Mouse (Mus musculus) left cerebral cortex, adult 18-20 months (tissue): ENCODE data around the gene Efr3b. TPM values are rescaled to one million over a fixed set of nuclear protein-coding genes. Genes with fewer than 3 reads are reported as not detected.

Experiments used
- DNase-seq, 2 experiments: peaks; one replicate each; pipeline ENCODE4 v3.0.0; 2021 to 2022; ENCODE audit warnings: low spot score in 2 of 2, mixed read lengths in 1 of 2
- total RNA-seq, 2 experiments: library from RNA; stranded (reverse); gene quantifications; 2 replicates each; pipeline ENCODE4 v1.2.3; 2021

Efr3b gene
- total RNA-seq, 2 experiments from 2014 or later: 110 to 114 TPM

DNA sequence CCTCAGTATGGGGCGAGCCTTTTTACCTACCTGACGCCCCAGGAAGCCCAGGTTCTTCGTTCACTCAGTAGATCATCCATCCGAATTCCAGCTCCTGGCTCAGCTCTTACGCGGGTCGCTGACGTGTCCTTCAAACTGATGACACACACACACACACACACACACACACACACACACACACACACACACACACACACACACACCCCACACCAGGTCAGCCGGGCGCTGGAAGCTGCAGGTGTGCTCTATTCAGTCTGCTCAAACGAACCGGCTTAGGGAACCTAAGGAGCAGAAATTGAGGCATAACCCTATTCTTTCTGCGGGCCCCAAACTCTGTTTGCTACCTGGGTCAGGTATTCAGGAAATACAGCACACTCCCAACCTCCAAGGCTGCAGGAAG, 331 bp upstream of the Efr3b start:
- DNase-seq: no peak

DNA sequence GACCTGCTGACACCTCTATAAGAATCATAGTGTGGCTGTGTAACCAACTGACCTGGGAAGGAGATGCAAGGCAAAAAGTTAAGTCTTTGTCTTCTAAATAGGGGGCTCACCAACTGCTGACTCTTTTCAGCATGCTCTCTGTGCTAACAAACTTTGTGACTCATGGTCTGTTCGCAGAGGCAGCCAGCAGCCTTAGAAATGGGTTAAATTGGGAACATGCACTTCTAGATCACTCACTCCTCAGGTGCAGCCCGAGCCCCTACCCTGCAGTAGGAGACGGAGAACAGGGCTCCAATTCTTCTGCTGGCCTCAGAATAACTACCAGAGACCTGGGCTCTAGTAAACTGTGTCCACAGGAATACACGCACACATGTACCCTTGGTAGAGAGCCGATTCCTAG, 1.2 kb downstream of the Efr3b start:
- peak in 1 of 2 experiments; percentile 41 for DNase-seq

DNA sequence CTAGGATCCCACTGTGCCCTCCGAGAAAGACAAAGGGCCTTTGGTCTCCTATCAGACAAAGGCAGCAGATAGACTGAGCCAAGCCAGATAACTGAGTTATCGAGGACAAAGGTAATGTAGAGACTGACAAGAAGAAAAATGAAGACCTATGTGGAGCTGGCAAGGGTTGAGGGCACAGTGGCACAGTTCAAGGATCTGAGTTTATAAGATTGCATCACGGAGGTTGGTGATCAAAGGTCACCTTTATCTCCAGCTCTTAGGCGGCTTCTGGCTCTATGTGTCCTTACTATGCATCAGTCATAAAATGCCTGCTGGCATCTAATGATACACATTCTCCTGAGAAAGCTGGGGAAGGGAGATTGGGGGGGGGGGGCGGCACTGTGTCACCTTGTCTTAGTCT, 2.6 kb downstream of the Efr3b start:
- no peak for DNase-seq

DNA sequence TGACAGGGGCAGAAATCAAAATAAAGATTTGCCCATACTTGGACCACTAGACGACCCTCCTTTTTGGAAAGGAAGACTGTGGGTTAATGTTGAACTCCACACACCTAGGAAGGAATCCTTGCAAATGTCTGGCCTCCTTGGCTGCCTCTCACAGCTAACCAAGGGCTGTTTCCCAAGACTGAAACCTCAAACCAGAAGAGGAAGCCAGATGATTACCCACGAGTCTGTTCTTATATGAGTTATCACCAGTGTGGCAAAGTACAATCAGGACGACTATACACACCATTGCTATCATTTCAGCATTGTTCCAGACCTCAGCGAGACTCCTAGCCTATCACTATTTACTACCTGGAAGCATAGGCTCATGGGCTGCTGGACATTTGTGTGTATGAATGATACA, 9.7 kb downstream of the Efr3b start:
- DNase-seq: no peak

DNA sequence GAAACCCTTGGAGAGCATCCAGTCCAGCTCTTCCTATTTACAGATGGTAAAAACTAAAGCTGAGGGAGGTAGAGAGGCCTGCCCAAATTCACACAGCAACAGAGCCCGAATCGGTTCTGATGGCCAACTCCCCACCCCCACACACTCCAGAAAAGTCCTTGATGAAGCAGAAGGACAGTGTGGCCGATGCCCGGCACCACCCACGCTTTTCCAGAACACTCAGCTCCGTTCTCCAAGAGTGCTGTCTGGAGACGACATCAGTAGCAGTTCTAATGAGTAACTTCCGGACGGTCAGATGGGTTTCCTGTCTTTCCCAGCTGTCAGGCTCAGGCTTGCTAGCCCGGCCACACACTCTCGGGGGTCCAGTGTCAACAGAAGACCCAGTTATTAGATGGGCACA, 10.2 kb downstream of the Efr3b start:
- DNase-seq: peak; percentile 71 to 81

DNA sequence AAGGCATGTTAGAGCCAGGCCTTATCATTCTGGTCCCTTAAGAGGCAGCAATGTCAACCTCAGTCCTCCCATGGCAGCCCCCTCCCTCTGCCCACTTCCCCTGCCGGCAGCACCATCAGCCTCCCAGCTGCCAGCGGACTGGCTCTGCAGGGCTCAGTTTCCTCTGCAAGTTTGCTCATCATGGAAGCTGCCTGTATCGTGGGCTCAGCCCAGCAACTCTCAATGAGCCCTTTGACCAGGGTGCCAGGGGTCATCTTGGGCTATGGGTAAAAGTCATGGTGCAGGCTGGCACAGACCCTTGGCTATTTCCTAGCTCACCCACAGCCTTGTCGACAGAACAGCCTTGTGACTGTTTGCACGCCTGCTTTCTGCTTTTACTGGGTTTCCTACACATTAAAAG, 14.4 kb downstream of the Efr3b start:
- DNase-seq: no peak

DNA sequence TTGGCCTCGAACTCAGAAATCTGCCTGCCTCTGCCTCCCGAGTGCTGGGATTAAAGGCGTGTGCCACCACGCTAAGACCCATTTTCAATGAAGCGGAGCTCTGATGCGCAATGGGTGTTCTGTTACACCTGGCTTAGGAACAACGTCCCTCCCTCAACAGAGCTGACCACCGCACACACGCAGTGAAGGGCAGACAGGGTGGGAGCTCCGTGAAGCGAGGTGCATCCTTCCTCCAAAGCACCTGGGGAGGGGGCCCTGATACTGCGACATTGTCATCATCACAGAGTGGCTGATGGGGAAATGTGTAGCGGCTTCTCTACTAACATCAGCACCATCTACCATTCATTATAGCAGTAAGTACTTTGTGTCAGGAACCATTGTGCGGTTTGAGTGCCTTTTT, 15.2 kb downstream of the Efr3b start:
- DNase-seq: no peak

DNA sequence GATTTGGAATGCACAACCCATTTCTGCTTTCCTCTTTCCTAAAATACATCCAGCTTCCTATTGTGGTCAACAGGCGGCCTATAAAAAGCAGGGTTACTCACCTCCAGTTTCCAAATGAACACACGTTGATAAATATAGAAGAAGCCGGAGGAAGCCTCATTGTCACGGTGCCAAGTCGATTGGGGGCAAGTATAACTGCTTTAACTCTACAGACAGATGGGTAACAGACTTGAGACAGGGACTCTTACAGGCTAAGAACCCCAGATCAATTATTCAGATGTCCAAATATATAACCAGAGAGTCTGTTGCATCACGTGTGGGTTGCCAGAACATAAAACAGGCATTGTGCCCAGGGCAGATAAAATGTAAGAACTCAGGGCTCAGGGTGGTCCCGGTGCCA, 15.9 kb downstream of the Efr3b start:
- DNase-seq: no peak

DNA sequence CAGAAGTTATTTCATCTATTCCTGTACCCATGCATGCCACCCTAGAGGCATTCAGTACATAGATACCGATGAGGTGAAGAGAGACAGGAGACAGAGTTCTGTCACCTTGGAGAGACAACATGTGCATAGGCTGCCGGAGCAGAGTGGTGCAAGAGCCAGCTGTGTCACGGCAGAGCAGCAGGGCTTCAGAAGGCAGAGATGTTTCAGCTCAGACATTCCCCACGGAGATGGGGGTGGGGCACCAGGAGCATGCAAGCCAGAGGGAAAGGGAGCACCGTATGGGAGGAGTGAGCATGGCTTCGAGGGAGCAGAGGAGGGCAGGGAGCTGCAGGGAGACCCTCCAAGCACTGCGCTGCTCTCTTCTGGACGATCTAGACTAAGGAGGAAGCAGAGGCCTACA, 18.2 kb downstream of the Efr3b start:
- no peak for DNase-seq

DNA sequence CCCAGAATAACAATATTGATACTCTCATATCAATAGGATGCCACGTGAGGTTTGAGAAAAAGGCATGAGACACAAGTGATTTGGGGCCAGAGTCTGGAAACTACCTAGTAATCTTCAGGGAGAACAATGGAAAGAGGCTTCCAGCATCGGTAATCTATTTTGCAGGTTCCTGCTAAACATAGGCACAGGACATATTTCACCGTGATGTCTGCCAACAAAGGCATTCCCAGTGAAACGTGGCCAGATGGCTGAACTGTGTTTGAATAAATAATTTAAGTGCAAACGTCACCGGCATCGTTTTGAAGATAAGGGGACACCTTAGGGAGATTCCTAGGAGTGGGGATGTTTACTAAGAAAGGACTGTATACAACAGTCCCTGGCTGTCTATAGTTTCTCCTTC, 22.4 kb downstream of the Efr3b start:
- no peak for DNase-seq

DNA sequence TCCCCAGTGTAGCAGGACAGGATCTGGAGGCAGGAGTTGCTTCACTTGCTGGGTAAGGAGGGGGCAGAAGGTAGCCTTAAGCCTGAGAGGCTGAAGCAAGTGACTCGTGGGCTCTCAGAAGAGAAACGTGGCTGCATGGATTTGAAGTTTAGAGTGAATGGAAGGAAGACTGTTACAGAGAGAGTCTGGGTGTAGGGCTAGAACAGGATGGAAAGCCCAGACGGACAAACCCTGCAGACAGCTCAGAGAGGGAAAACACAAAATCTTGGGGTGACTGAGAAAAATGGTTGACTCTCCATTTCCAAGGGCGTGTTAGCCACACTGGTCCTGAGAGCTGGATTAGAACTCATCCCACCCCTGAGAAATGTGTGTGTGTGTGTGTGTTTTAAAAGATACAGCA, 23.0 kb downstream of the Efr3b start:
- DNase-seq: no peak

DNA sequence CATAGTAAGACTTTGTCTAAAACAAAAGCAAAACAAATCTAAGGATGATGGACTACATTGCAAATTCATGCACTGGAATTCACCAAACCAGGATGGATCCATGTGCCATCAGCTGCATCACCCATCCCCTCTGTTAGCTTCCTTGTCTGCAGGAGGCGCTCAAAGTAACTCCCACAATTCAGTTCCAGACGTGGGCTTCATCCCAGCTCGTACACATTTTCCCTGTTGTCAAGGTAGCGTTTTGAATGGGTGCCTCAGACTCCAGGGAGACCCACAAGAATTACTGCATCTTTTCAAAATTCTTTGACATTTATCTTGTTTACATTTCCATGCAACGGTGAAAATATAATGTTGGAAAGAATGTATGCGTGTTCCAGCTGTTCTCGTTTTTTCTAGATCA, 23.5 kb downstream of the Efr3b start:
- DNase-seq: no peak

DNA sequence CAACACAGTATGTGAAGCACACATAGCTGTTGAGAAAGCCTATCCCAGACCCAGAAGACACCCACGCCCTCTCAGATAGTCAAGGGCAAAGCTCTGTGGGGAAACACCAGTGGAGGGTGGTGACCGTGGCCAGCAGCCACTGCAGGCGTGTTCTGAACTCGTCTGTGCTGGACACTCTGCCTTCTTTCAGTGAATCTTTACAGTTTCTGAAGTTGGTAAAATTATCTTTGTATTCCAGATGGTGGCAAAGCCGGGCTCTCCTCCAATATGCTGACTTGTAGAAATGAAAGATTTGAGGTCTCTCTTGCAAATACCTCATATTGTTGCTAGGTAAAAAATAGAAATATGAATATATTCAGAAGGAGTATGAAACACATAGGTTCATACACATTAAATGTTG, 27.0 kb downstream of the Efr3b start:
- DNase-seq: peak; percentile 52 to 70

DNA sequence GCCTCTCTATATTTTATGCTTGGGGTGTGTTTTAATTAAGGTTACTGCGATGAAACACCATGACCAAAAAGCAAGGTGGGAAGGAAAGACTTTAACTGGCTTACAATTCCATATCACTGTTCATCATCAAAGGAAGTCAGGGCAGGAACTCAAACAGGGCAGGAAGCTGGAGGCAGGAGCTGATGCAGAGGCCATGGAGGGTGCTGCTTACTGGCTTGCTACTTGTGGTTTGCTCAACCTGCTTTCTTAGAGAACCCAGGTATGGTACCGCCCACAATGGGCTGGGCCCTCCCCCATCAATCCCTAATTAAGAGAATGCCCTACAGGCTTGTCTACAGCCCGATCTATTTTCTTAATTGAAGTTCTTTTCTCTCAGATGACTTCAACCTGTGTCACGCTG, 27.4 kb downstream of the Efr3b start:
- DNase-seq: no peak

DNA sequence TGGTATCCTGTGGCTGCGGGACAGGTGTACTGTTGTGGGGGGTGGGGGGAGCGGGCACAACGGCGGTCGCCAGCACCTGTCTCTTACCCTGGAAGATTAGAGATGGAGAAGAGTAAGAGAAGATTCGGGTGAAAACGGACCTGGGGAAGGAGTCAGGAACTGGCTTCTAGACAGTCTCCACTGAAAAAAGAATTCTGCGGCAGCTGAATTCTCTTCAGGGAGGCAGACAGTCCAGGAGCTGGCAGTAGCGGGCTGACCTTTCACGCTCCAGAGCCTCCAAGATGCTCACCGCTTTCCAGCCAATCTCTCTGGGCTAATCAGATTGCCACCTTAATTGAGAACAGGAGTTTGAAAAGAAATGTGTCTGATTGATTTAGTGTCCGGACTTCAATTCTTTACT, 30.0 kb downstream of the Efr3b start:
- no peak for DNase-seq

DNA sequence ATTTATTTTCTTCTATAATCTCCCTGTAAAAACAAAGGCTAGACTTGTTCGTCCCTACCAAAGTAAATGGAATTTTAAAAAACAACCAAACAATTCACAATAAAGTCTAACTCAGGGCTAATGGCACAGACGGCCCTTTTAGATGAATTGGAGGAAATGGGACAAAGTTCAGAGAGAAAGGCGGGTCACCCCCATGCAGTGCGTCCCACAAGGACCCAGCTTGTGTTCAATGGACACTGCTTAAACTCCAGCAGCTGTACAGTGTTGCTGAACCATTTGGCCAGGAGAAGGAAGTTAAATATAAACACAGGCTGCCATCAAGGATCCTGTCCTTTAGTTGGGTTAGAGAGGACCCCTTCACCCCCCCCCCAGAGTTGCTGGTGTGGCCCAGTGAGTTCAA, 30.9 kb downstream of the Efr3b start:
- no peak for DNase-seq

DNA sequence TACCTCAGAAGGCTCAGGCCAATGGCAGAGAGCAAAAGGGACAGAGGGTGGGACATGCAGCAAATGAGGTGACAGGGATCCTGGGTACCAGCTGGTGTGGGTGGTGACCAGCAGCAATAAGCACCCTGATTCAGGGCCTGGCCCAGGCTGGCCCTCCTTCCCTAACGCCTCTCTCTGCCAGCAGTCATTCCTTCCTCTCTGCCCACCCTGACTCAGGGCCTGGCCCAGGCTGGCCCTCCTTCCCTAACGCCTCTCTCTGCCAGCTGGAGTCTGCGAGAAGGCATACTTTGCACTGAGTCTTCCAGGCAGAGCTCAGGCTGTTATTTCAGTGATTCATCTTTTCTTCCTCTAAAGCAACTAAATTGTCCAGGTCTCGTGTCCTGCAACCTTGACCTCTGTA, 31.5 kb downstream of the Efr3b start:
- DNase-seq: peak in 1 of 2 experiments; percentile 47

DNA sequence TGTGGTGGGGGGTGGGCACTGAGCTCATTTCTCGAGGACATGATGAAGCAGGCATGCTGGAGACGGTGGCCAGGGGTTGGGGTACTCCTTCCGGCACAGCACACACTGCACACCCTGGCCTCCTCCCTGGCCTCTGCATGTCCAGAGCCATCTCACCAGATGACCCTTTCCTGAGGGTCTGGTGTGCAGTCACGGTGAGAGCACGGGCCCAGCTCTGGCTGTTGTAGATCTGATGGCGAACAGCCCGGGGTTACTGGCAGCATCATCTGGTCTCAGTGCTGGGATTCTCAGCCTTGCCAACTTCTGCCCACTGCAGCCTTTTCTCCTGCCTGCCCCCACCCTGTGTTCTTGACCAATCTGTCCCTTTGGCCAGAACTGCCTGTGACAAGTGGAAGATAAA, 32.6 kb downstream of the Efr3b start:
- peak; percentile 40 to 47 for DNase-seq

DNA sequence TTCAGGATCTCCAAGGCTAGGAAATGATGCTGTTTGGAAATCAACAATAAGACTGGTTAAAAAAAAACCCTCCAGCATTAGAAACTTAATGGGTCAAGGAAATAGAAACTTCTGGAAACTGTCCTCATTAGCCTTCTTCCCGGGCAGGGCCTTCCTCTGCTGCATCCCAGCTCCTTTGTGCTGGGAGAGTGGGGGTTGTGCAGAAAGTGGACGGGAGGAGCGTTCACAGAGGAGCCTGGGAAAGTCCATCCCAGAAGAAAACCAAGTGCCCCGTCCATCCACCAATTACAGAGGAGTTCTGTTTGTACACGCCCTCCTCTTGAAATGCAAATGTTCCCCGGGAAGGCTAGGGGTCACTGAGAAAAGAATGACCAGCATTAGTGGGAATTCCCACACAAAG, 34.1 kb downstream of the Efr3b start:
- DNase-seq: no peak

DNA sequence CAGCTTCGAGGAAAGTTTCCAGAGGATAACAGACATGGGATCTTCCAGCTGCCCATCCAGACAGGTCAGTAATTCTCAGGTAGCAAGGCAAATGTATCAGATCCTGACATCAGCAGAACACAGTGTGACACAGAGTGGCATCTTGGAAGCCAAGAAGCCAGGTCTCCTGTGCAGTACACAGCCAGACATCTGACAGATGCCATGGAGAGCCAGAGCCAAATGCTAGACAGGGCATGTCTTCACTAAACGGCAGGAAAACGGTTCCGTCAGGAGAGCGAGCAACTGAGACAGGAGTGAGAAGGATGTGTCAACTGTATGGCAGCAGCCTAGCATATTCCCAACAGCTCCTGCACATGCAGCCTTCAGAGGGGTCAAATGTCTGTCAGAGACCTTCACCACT, 38.3 kb downstream of the Efr3b start:
- no peak for DNase-seq

DNA sequence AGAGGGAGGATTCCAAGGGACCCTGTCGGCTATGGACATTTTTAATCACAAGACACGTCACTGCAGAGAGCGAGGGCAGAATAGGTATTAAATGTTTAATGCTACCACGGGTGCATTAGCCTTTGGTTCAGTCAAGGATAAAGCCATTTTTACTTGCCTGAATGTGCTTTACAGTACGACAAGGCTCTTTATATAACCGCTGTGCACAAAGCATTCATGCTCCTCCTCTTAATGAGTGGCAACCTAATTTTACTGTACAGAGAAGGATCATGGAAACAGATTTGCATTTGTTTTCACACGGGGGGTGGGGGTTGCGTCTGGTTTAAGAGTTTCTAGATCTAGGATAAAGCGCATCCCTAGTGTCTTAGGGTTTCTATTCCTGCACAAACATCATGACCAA, 42.0 kb downstream of the Efr3b start:
- DNase-seq: no peak

DNA sequence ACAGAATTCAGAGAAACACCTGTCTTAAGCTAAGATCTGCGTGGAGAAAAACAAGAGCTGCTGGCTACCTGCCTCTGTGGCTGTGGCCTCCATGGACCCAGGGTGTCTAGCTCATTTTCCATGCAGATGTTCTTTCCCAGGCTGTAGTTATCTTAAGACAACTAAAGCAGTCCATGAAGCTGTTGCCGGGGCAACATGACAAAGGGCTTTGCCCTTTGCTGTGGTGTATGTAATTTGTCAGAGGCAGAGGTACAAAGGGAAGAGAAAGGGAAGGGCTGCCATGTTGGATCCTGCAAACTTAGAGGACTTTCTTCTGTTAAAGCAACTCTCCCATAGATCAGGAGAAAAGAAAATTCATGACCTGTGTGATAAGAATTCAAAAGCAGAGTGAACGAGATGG, 47.7 kb downstream of the Efr3b start:
- DNase-seq: no peak

DNA sequence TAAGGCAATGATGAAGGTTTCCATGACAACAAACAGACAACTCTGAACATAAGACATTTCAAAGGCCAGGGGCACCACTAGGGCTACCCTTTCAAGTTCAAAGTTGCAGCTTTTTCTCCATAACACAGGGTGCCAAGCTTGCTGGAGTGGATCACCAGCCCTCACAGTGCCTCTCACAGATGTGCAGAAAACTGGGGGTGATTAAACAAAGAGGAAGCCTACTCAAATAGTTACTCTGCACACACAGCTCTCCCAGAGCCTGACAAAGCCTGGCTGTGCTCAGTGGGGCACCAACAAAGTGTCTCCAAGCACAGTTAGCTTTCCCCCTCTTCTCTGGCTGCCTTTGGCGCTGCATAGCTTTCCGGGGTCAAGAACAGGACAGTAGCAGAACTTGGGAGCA, 48.8 kb downstream of the Efr3b start:
- DNase-seq: no peak

DNA sequence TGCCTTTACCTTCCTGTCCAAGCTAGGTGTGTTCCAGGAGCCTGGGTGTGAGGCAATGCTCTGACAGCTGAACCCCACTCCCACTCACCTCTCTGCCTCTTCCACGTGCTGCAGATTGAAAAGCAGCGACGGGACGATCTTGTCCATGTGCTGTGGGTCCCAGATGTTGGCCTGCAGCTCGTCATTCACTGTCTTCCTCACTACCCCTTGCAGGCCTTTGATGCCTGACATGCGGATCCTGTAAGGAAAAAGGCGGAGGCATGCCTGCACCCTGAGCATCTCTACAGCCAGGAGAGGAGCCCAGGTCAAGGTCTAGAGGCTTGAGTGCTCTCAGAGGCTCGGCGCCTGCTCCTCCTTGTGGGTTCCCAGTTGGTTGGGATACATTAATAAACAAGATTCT, 54.3 kb downstream of the Efr3b start:
- no peak for DNase-seq
